Mouse (Mus musculus) ovary, adult 2 months (tissue): ENCODE data around the gene Esp38. TPM values are rescaled to one million over a fixed set of nuclear protein-coding genes. Genes with fewer than 3 reads are reported as not detected.

Experiments
- polyA plus RNA-seq: library from polyadenylated mRNA; depleted of rRNA; stranded (reverse); fragments of >200 nt; gene quantifications from 2 replicates; pipeline ENCODE4 v1.2.3, GENCODE M21; 2012; rRNA removed

Gene Esp38
- not detected in 2 replicates for polyA plus RNA-seq

GRCm38 (mm10) chr17:39950220-39950619 is at the start of gene Esp38:
Esp38 (plus strand) TSS chr17:39950520.

Other genes with a start within 250 kb of the Esp38 start
- gene AC192777.2, start 144.9 kb downstream of the Esp38 start, polyA plus RNA-seq = not detected in 2 replicates